Mouse (Mus musculus) cerebellum, adult 2 months (tissue): ENCODE measurements around the gene Phlpp2.

Experiments
- CTCF ChIP-seq: fragments of 200-500 bp; IDR thresholded peaks from 2 replicates; pipeline ENCODE4 v1.5.1; 2011; ENCODE audit warnings: low read depth, mild to moderate bottlenecking, control low read depth, low read length, moderate library complexity, borderline replicate concordance; ENCODE audit not compliant: insufficient read depth
- POLR2A ChIP-seq: fragments of 200-500 bp; IDR thresholded peaks from 2 replicates; pipeline ENCODE4 v1.6.1; 2011; ENCODE audit warnings: low read length, control low read depth, borderline replicate concordance; ENCODE audit not compliant: insufficient read depth

- TF ChIP-seq POLR2A (no peak), CTCF (no peak)
Observed at GRCm38 (mm10) chr8:109885294-109885693, 17.0 kb downstream of the Phlpp2 start.
